Mouse (Mus musculus): ENCODE results near the gene Tmem201. TPM values are rescaled to one million over a fixed set of nuclear protein-coding genes. Genes with fewer than 3 reads are reported as not detected.

Tmem201 gene
- 27.7 TPM for polyA plus RNA-seq (2012; fragmentation: generic; extraction: Trizol)
- long read RNA-seq, experiment 1, partial matches to known transcripts, result 1 of 6 reads
- long read RNA-seq, experiment 1, other reads (novel, unspliced or antisense), result 1 of 6 reads
- long read RNA-seq, experiment 2, transcript Tmem201-203 (11 exons, 3,697 nt), result minor isoform, 13 of 136 reads
- long read RNA-seq, experiment 2, transcript Tmem201-202 (6 exons, 3,620 nt), result major isoform, 101 of 136 reads
- long read RNA-seq, experiment 2, partial matches to known transcripts, result 7 of 136 reads
- long read RNA-seq, experiment 2, other reads (novel, unspliced or antisense), result 15 of 136 reads

DNA sequence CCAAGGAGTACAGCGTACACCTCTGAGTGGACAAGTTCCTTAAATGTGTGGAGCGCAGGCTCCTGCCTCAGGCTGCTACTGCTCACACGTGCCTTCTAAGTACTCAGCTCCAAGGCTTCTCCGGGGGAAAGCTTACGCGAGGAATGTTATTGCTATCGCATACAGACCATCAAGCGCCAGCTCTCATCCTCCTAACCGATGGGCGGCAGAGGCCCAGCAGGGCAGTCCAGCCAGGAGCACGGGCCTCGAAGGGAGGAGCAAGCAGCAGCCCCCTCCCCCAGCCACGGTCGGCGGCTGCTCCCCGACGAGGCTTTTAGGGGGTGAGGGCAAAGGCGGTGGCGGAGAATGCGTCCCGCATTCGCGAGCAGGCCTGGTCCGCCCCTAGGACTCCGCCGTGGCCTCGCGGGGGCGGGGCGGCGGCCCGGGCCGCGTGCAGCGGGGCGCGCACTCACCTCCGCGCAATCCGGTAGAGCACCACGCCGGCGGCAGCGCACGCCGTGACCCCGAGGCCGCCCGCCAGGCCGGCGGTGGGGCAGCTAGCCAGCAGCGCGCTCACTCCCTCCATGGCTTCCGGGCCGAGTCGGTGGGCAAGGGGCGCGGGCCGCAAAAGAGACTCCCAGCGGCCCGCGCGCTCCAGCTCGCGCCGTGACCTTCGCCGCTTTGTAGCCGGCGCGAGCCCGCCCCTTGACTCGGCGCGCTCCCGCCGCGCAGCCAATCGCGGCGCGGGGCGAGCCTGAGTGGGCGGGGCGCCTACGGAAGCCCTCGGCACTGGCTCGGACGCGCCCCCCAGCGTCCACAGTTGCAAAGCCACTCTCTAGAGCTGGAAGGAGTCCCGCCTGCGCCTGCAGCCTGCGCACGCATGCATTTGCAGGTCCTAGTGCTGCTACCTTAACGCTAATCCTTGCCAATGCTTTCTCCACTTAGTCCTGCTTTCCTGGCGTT is at the start of gene Tmem201:
Gene Tmem201, minus strand, starts transcription at position 662 of the 942 bp plus-strand sequence.
- Histone ChIP-seq H3K36me3 (ENCODE audit: control insufficient read depth, insufficient read depth) (no peaks in the 10 kb centered on the region), H3K27me3 (ENCODE audit: control insufficient read depth, insufficient read depth, insufficient read length) (no peaks in the 10 kb centered on the region), H3K4me3 (ENCODE audit: insufficient read depth, poor library complexity, severe bottlenecking) (peak within 1 kb of the TSS; percentile 56), H3K79me2 (ENCODE audit: control insufficient read depth, insufficient read depth) (peaks cover 51% of the 10 kb centered on the region), H3ac (ENCODE audit: control insufficient read depth, insufficient read length, low read depth) (peak within 1 kb of the TSS; percentile 89), H3K79me3 (ENCODE audit: low read depth) (peaks cover 43% of the 10 kb centered on the region)
- TF ChIP-seq CTCF (IDR thresholded peaks at IDR 0.05; ENCODE audit: control insufficient read depth, insufficient read depth, insufficient read length) (peak; percentile 97), USF1 (IDR thresholded peaks at IDR 0.05; ENCODE audit: low read depth) (no peak)

DNA sequence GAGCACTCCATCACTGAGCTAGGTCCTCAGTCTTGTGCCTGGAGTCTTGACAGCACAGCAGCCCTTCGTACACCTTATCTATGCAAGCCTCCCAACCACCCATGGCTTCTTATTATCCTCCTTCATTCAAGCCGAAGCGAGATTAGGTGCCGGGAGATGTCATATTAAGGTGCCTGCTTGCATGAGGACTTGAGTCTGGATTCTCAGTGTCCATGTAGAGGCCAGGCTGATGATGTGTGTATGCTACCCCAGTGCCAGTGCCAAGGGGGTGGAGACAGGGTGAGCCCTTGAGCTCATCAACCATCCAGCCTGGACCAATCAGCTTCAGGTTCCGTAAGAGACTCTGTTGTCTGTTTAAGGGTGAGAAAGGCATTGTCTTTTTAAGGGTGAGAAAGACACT is 47.1 kb upstream of the Tmem201 start:
- Histone ChIP-seq H3ac (ENCODE audit: control insufficient read depth, insufficient read length, low read depth) (no peak overlapping the region), H3K27me3 (ENCODE audit: control insufficient read depth, insufficient read depth, insufficient read length) (no peaks in the 10 kb centered on the region), H3K4me3 (ENCODE audit: insufficient read depth, poor library complexity, severe bottlenecking) (no peak overlapping the region), H3K79me3 (ENCODE audit: low read depth) (no peaks in the 10 kb centered on the region), H3K36me3 (ENCODE audit: control insufficient read depth, insufficient read depth) (no peaks in the 10 kb centered on the region), H3K79me2 (ENCODE audit: control insufficient read depth, insufficient read depth) (no peaks in the 10 kb centered on the region)
- TF ChIP-seq USF1 (IDR thresholded peaks at IDR 0.05; ENCODE audit: low read depth), result no peak
- TF ChIP-seq MYOG (IDR thresholded peaks at IDR 0.05; ENCODE audit: control insufficient read depth, extremely low read depth, insufficient read length), result no peak
- no peak for TF ChIP-seq FOSL1 (IDR thresholded peaks at IDR 0.05; ENCODE audit: insufficient read depth, low read length, poor library complexity, severe bottlenecking)
- TF ChIP-seq MAX (IDR thresholded peaks at IDR 0.05), result no peak
- no peak for TF ChIP-seq MYOD1 (IDR thresholded peaks at IDR 0.05; ENCODE audit: control insufficient read depth, insufficient read length, low read depth)

DNA sequence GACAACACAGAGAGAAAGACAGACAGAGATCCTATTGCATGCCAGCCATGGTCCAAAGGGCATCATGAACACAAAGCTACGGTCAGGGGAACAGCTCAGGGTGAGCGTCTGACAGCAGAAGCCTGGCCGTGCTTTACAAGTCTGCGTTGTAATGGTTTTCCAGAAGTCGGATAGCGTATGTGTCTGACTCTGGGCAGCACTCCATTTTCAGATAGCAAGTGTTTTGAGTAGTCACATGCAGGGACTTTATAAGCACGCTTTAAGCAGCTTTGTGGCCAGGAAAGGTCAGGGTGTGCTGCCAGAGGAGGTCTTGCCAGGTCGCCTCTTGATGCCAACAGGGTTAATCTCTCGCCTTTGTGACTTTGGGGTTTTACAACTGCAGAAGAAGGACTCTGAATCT is 46.5 kb upstream of the Tmem201 start:
- Histone ChIP-seq H3K79me2 (ENCODE audit: control insufficient read depth, insufficient read depth) (no peaks in the 10 kb centered on the region), H3K79me3 (ENCODE audit: low read depth) (no peaks in the 10 kb centered on the region), H3ac (ENCODE audit: control insufficient read depth, insufficient read length, low read depth) (no peak overlapping the region), H3K4me3 (ENCODE audit: insufficient read depth, poor library complexity, severe bottlenecking) (no peak overlapping the region), H3K36me3 (ENCODE audit: control insufficient read depth, insufficient read depth) (no peaks in the 10 kb centered on the region), H3K27me3 (ENCODE audit: control insufficient read depth, insufficient read depth, insufficient read length) (no peaks in the 10 kb centered on the region)
- TF ChIP-seq MYOD1 (IDR thresholded peaks at IDR 0.05; ENCODE audit: control insufficient read depth, insufficient read length, low read depth), result no peak
- no peak for TF ChIP-seq USF1 (IDR thresholded peaks at IDR 0.05; ENCODE audit: low read depth)
- TF ChIP-seq MAX (IDR thresholded peaks at IDR 0.05), result no peak
- no peak for TF ChIP-seq CEBPB (IDR thresholded peaks at IDR 0.05; ENCODE audit: low read depth)

GRCm38 (mm10) chr4:149782975-149783374 is 45.1 kb upstream of the Tmem201 start:
- Histone ChIP-seq H3K4me3 (ENCODE audit: insufficient read depth, poor library complexity, severe bottlenecking) (no peak overlapping the region), H3ac (ENCODE audit: control insufficient read depth, insufficient read length, low read depth) (no peak overlapping the region)
- no peak for TF ChIP-seq CEBPB (IDR thresholded peaks at IDR 0.05; ENCODE audit: low read depth)
- no peak for TF ChIP-seq USF1 (IDR thresholded peaks at IDR 0.05; ENCODE audit: low read depth)
- no peak for TF ChIP-seq MYOG (IDR thresholded peaks at IDR 0.05; ENCODE audit: control insufficient read depth, extremely low read depth, insufficient read length)
- no peak for TF ChIP-seq MYOD1 (IDR thresholded peaks at IDR 0.05; ENCODE audit: control insufficient read depth, insufficient read length, low read depth)

GRCm38 (mm10) chr4:149780565-149781356 is 42.9 kb upstream of the Tmem201 start:
- Histone ChIP-seq H3K36me3 (ENCODE audit: control insufficient read depth, insufficient read depth) (no peaks in the 10 kb centered on the region), H3ac (ENCODE audit: control insufficient read depth, insufficient read length, low read depth) (no peak overlapping the region), H3K79me3 (ENCODE audit: low read depth) (no peaks in the 10 kb centered on the region), H3K4me3 (ENCODE audit: insufficient read depth, poor library complexity, severe bottlenecking) (no peak overlapping the region), H3K27me3 (ENCODE audit: control insufficient read depth, insufficient read depth, insufficient read length) (no peaks in the 10 kb centered on the region), H3K79me2 (ENCODE audit: control insufficient read depth, insufficient read depth) (no peaks in the 10 kb centered on the region)
- TF ChIP-seq MAX (IDR thresholded peaks at IDR 0.05) (peak; percentile 55), CEBPB (IDR thresholded peaks at IDR 0.05; ENCODE audit: low read depth) (peak; percentile 91), MYOG (IDR thresholded peaks at IDR 0.05; ENCODE audit: control insufficient read depth, extremely low read depth, insufficient read length) (no peak), USF1 (IDR thresholded peaks at IDR 0.05; ENCODE audit: low read depth) (no peak)

More at GRCm38 (mm10) chr4:149782975-149783374, 45.1 kb upstream of the Tmem201 start:
- Histone ChIP-seq H3K36me3 (ENCODE audit: control insufficient read depth, insufficient read depth) (no peaks in the 10 kb centered on the region), H3K27me3 (ENCODE audit: control insufficient read depth, insufficient read depth, insufficient read length) (no peaks in the 10 kb centered on the region), H3K79me2 (ENCODE audit: control insufficient read depth, insufficient read depth) (no peaks in the 10 kb centered on the region), H3K79me3 (ENCODE audit: low read depth) (no peaks in the 10 kb centered on the region)
